Mouse (Mus musculus): ENCODE results near the gene Slc6a6. TPM values are rescaled to one million over a fixed set of nuclear protein-coding genes. Genes with fewer than 3 reads are reported as not detected.
A peak's percentile ranks its signal among the peaks of the same experiment; 100 is the strongest.

Slc6a6 gene
- 178 and 228 TPM in 2 replicates for polyA plus RNA-seq (2012; rRNA removed)

- peak; percentile 89 for DNase-seq
- Histone ChIP-seq H3K4me1 (ENCODE audit: control insufficient read depth, insufficient read depth, low read length) (peaks cover 28% of the 10 kb centered on the region), H3K4me3 (replicated peaks; ENCODE audit: extremely low read depth, low read depth, low read length) (peak within 1 kb of the TSS; percentile 68)
- TF ChIP-seq CTCF (IDR thresholded peaks at IDR 0.05; ENCODE audit: insufficient read depth, low read length) (no peak), POLR2A (IDR thresholded peaks at IDR 0.05; ENCODE audit: borderline replicate concordance, extremely low read depth, low read depth, low read length) (peak; percentile 83; the same call in 1 of the 2 replicates)
- WGBS, result 1% methylated on average over 53 of the region's 69 CpGs
Measured at GRCm38 (mm10) chr6:91683602-91684473, at the start of gene Slc6a6. TSS of gene Slc6a6 (plus strand) at chr6:91684053.

- WGBS, result 60% methylated on average over 2 of the region's 2 CpGs
- no peak for DNase-seq
- Histone ChIP-seq H3K4me3 (replicated peaks; ENCODE audit: extremely low read depth, low read depth, low read length) (no peak overlapping the region), H3K4me1 (ENCODE audit: control insufficient read depth, insufficient read depth, low read length) (no peaks in the 10 kb centered on the region)
- no peak for TF ChIP-seq POLR2A (IDR thresholded peaks at IDR 0.05; ENCODE audit: borderline replicate concordance, extremely low read depth, low read depth, low read length)
- TF ChIP-seq CTCF (IDR thresholded peaks at IDR 0.05; ENCODE audit: insufficient read depth, low read length), result no peak
Measured at GRCm38 (mm10) chr6:91634417-91634816, 49.4 kb upstream of the Slc6a6 start.

- no peak for TF ChIP-seq CTCF (IDR thresholded peaks at IDR 0.05; ENCODE audit: insufficient read depth, low read length)
- TF ChIP-seq POLR2A (IDR thresholded peaks at IDR 0.05; ENCODE audit: borderline replicate concordance, extremely low read depth, low read depth, low read length), result no peak
- no peaks in the 10 kb centered on the region for H3K4me1 ChIP-seq (ENCODE audit: control insufficient read depth, insufficient read depth, low read length)
- DNase-seq, result no peak
- 55% methylated on average over 2 of the region's 2 CpGs for WGBS
- no peak overlapping the region for H3K4me3 ChIP-seq (replicated peaks; ENCODE audit: extremely low read depth, low read depth, low read length)
Measured at GRCm38 (mm10) chr6:91634876-91635275, 49.0 kb upstream of the Slc6a6 start.

GRCm38 (mm10) chr6:91638204-91638995, 45.5 kb upstream of the Slc6a6 start:
- no peak for DNase-seq
- TF ChIP-seq CTCF (IDR thresholded peaks at IDR 0.05; ENCODE audit: insufficient read depth, low read length) (no peak), POLR2A (IDR thresholded peaks at IDR 0.05; ENCODE audit: borderline replicate concordance, extremely low read depth, low read depth, low read length) (no peak)
- 61% methylated on average over 9 of the region's 9 CpGs for WGBS
- peaks cover 3% of the 10 kb centered on the region; the same call in 1 of the 2 replicates for H3K4me1 ChIP-seq (ENCODE audit: control insufficient read depth, insufficient read depth, low read length)
- H3K4me3 ChIP-seq (replicated peaks; ENCODE audit: extremely low read depth, low read depth, low read length), result no peak overlapping the region

- H3K4me3 ChIP-seq (replicated peaks; ENCODE audit: extremely low read depth, low read depth, low read length), result no peak overlapping the region
- peaks cover 3% of the 10 kb centered on the region; the same call in 1 of the 2 replicates for H3K4me1 ChIP-seq (ENCODE audit: control insufficient read depth, insufficient read depth, low read length)
- 57% methylated on average over 5 of the region's 5 CpGs for WGBS
- no peak for DNase-seq
- TF ChIP-seq CTCF (IDR thresholded peaks at IDR 0.05; ENCODE audit: insufficient read depth, low read length) (no peak), POLR2A (IDR thresholded peaks at IDR 0.05; ENCODE audit: borderline replicate concordance, extremely low read depth, low read depth, low read length) (no peak)
Measured at GRCm38 (mm10) chr6:91643011-91643410, 40.8 kb upstream of the Slc6a6 start.

DNA sequence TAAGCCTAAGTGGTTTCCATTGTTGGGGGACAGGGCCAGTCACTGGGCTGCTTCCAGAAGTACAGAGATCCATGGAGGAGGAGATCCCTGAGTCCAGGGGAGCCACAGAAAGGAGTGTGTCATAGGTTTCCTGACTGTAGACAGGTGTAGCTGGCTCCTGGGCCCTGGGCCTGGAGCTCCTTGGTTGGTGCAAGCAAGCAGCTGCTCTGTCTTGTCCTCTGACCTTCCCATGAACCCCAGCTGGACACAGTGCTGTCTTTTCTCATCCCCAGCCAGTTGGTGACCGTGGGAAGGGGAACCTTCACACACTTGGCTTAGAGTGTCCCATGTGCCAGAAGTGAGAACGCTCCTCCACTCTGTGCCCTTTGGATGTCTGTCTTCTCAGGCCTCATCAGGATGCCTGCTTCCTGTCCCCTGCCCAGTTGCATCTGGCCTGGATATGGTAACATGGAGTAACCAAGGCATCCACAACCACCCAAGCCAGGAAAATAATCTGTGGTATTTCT, 40.4 kb upstream of the Slc6a6 start:
- TF ChIP-seq CTCF (IDR thresholded peaks at IDR 0.05; ENCODE audit: insufficient read depth, low read length), result no peak
- no peak for TF ChIP-seq POLR2A (IDR thresholded peaks at IDR 0.05; ENCODE audit: borderline replicate concordance, extremely low read depth, low read depth, low read length)
- 95% methylated on average over 2 of the region's 2 CpGs for WGBS
- Histone ChIP-seq H3K4me3 (replicated peaks; ENCODE audit: extremely low read depth, low read depth, low read length) (no peak overlapping the region), H3K4me1 (ENCODE audit: control insufficient read depth, insufficient read depth, low read length) (peaks cover 3% of the 10 kb centered on the region; the same call in 1 of the 2 replicates)
- DNase-seq, result no peak

DNA sequence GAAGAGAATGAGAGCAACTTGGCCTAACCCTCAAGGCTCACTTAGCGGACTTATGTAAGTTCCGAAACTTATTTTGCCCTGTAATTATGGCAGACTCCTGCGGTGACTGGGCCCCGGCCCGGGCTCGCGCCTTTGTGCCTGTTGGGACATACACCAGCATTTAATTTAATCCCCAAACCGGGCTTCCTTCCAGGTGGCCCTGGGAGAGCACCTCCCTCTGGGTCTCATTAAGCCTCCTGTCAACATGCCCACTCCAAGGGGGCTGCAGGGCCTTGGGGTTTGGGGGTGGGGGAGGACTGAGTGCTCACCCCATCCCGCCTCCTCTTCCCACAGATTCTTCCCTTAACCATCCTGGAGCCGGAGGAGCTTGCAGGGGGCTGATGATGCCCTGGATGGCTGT, 37.8 kb upstream of the Slc6a6 start:
- WGBS, result 80% methylated on average over 10 of the region's 10 CpGs
- no peak for TF ChIP-seq CTCF (IDR thresholded peaks at IDR 0.05; ENCODE audit: insufficient read depth, low read length)
- TF ChIP-seq POLR2A (IDR thresholded peaks at IDR 0.05; ENCODE audit: borderline replicate concordance, extremely low read depth, low read depth, low read length), result no peak
- no peak overlapping the region for H3K4me3 ChIP-seq (replicated peaks; ENCODE audit: extremely low read depth, low read depth, low read length)
- DNase-seq, result no peak
- peaks cover 3% of the 10 kb centered on the region; the same call in 1 of the 2 replicates for H3K4me1 ChIP-seq (ENCODE audit: control insufficient read depth, insufficient read depth, low read length)

DNA sequence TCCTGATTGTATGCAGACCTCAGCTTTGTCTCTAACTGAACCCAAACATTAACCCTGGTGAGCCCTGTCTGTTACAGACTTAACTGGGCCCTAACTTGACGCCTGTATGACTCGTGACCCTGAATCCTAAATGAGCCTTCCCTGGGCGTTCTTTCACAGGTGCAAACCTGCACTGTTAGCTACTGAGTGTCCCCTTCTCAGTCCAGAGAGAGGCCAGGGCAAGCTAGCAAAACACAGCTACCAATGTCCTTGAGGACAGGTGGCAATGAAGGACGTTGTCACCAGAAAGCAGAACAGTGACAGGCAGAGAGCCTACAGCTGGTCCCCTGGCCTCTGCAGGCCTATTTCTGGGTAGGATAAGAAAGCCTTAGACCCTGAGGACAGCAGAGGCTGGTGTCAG, 37.0 kb upstream of the Slc6a6 start:
- no peak for DNase-seq
- 89% methylated on average over 4 of the region's 4 CpGs for WGBS
- Histone ChIP-seq H3K4me1 (ENCODE audit: control insufficient read depth, insufficient read depth, low read length) (peaks cover 3% of the 10 kb centered on the region; the same call in 1 of the 2 replicates), H3K4me3 (replicated peaks; ENCODE audit: extremely low read depth, low read depth, low read length) (no peak overlapping the region)
- TF ChIP-seq CTCF (IDR thresholded peaks at IDR 0.05; ENCODE audit: insufficient read depth, low read length) (no peak), POLR2A (IDR thresholded peaks at IDR 0.05; ENCODE audit: borderline replicate concordance, extremely low read depth, low read depth, low read length) (no peak)

DNA sequence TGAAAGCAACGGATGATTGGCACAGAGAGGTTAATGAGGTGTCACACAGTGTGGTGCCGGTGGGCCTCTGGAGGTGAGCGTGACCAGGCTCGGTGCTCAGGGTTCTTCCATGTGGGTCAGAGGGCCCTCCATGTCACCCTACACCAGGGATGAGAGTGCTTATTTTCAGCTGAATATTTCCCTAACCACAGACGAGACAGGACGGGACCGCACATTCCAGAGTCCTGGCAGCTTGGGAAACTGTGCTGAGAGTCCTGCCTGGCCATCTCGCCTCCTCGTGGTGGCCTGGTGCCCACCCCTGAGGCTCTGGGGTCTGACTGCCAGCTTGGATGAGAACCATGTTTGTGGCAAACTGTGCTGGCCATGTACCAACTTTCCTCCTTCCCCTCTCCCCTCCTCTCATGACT, 36.5 kb upstream of the Slc6a6 start:
- TF ChIP-seq POLR2A (IDR thresholded peaks at IDR 0.05; ENCODE audit: borderline replicate concordance, extremely low read depth, low read depth, low read length) (no peak), CTCF (IDR thresholded peaks at IDR 0.05; ENCODE audit: insufficient read depth, low read length) (no peak)
- H3K4me3 ChIP-seq (replicated peaks; ENCODE audit: extremely low read depth, low read depth, low read length), result no peak overlapping the region
- peaks cover 3% of the 10 kb centered on the region; the same call in 1 of the 2 replicates for H3K4me1 ChIP-seq (ENCODE audit: control insufficient read depth, insufficient read depth, low read length)
- no peak for DNase-seq
- 69% methylated on average over 9 of the region's 9 CpGs for WGBS

All from lung, adult 2 months (tissue).